Mouse (Mus musculus): ENCODE data around the gene C1ql4. TPM values are rescaled to one million over a fixed set of nuclear protein-coding genes. Genes with fewer than 3 reads are reported as not detected.
A peak's percentile ranks its signal among the peaks of the same experiment; 100 is the strongest.

C1ql4 gene
- polyA plus RNA-seq, 1 experiment from 2014 or later: 0.33 TPM

- Histone ChIP-seq H3K36me3 (no peaks in the 10 kb centered on the region), H3K4me1 (no peaks in the 10 kb centered on the region), H3K4me3 (no peak overlapping the region), H3K4me2 (replicated peaks) (no peak overlapping the region), H3K27me3 (no peaks in the 10 kb centered on the region), H3K27ac (replicated peaks) (no peak overlapping the region), H3K9me3 (no peaks in the 10 kb centered on the region), H3K9ac (replicated peaks) (no peak overlapping the region)
- ATAC-seq (replicated peaks): no peak
- WGBS: 50% methylated on average over 14 of the region's 14 CpGs
Measured at GRCm38 (mm10) chr15:99114312-99115064, 26.9 kb upstream of the C1ql4 start.

DNA sequence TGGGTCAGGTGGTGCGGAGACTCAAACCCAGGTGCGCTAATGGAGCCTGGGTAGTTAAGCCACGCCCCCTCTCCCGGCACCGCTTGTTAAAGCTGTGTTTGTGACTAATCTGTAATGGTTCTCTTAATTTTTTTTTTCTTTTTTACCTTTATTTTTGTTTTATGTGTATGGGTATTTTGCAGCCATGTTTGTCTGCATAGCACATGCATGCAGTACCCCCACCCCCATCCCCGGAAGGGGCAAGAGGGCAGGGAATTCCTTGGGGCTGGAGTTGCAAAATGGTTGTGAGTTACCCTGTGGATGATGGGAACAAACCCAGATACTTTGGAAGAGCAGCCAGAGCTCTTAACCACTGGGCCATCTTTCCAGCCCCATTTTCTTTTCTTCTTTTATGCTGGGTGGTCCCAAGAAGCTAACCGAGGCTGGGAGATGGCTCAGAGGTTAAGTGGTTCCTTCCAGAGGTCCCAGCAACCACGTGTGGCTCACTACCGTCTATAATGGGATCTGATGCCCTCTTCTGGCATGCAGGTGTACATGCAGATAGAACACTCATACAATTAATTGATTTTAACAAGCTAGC, 25.9 kb upstream of the C1ql4 start:
- Histone ChIP-seq H3K4me2 (replicated peaks) (no peak overlapping the region), H3K4me3 (no peak overlapping the region)
- WGBS: 5% methylated on average over 9 of the region's 9 CpGs

GRCm38 (mm10) chr15:99112843-99113395, 25.3 kb upstream of the C1ql4 start:
- Histone ChIP-seq H3K9ac (replicated peaks) (no peak overlapping the region), H3K9me3 (no peaks in the 10 kb centered on the region), H3K4me1 (no peaks in the 10 kb centered on the region), H3K27ac (replicated peaks) (no peak overlapping the region), H3K27me3 (no peaks in the 10 kb centered on the region), H3K4me3 (no peak overlapping the region), H3K36me3 (no peaks in the 10 kb centered on the region), H3K4me2 (replicated peaks) (no peak overlapping the region)
- ATAC-seq (replicated peaks): no peak
- WGBS: 72% methylated on average over 11 of the region's 11 CpGs

More for the DNA sequence above, 25.9 kb upstream of the C1ql4 start:
- ATAC-seq (replicated peaks): no peak
- no peaks in the 10 kb centered on the region for H3K36me3 ChIP-seq
- H3K9ac ChIP-seq (replicated peaks): no peak overlapping the region
- no peaks in the 10 kb centered on the region for H3K4me1 ChIP-seq
- no peaks in the 10 kb centered on the region for H3K27me3 ChIP-seq
- no peak overlapping the region for H3K27ac ChIP-seq (replicated peaks)
- no peaks in the 10 kb centered on the region for H3K9me3 ChIP-seq

- Histone ChIP-seq H3K9me3 (no peaks in the 10 kb centered on the region), H3K27ac (replicated peaks) (no peak overlapping the region), H3K9ac (replicated peaks) (no peak overlapping the region), H3K4me3 (no peak overlapping the region), H3K4me2 (replicated peaks) (no peak overlapping the region), H3K4me1 (no peaks in the 10 kb centered on the region), H3K36me3 (no peaks in the 10 kb centered on the region), H3K27me3 (no peaks in the 10 kb centered on the region)
- no peak for ATAC-seq (replicated peaks)
- 73% methylated on average over 4 of the region's 4 CpGs for WGBS
Measured at GRCm38 (mm10) chr15:99111809-99112208, 24.2 kb upstream of the C1ql4 start.

DNA sequence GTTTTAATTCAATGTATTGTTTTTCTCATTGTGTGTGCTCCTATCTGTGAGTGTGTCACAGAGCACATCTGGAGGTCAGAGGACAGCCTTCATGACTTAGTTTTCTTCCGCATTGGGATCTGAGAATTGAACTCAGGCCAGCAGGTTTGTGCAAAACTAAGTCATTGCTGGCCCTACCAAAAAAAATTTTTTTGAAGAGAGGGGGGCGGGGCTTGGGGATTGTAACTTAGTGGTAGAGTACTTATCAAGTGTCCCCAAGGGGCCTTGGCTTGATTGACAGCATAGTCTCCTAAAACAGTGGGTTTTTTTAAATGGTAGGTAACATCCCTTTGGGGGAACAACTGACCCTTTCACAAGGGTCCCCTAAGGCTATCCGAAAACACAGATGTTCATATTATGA, 23.5 kb upstream of the C1ql4 start:
- ATAC-seq (replicated peaks): no peak
- Histone ChIP-seq H3K27me3 (no peaks in the 10 kb centered on the region), H3K4me3 (no peak overlapping the region), H3K4me2 (replicated peaks) (no peak overlapping the region), H3K4me1 (no peaks in the 10 kb centered on the region), H3K36me3 (no peaks in the 10 kb centered on the region), H3K27ac (replicated peaks) (no peak overlapping the region), H3K9me3 (no peaks in the 10 kb centered on the region), H3K9ac (replicated peaks) (no peak overlapping the region)
- 82% methylated on average over 3 of the region's 3 CpGs for WGBS

DNA sequence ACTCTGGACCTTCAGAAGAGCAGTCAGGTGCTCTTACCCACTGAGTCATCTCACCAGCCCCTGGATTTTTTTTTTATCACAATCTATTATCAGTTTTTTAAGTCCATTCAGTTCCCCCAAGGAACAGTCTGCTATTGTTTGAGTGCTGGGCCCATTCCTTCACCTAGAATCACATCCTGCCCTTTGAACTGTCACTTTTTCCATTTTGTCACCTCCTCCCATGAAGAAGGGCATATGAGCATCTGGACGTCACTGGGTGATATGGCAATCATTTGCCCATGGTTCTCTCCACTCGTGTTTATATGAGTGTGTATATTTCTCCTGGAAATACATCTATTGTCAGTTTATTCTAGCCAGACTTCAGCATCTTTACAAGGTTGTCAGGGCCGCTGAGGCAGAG, 20.2 kb upstream of the C1ql4 start:
- 85% methylated on average over 3 of the region's 3 CpGs for WGBS

GRCm38 (mm10) chr15:99105238-99105637, 17.6 kb upstream of the C1ql4 start:
- 85% methylated on average over 7 of the region's 7 CpGs for WGBS
- Histone ChIP-seq H3K9me3 (no peaks in the 10 kb centered on the region), H3K36me3 (no peaks in the 10 kb centered on the region), H3K4me3 (no peak overlapping the region), H3K27me3 (no peaks in the 10 kb centered on the region), H3K9ac (replicated peaks) (no peak overlapping the region), H3K4me1 (no peaks in the 10 kb centered on the region), H3K4me2 (replicated peaks) (no peak overlapping the region), H3K27ac (replicated peaks) (no peak overlapping the region)
- no peak for ATAC-seq (replicated peaks)

More for the DNA sequence above, 20.2 kb upstream of the C1ql4 start:
- H3K9ac ChIP-seq (replicated peaks): no peak overlapping the region
- no peak overlapping the region for H3K27ac ChIP-seq (replicated peaks)
- H3K4me1 ChIP-seq: no peaks in the 10 kb centered on the region
- no peaks in the 10 kb centered on the region for H3K36me3 ChIP-seq
- no peak for ATAC-seq (replicated peaks)
- H3K27me3 ChIP-seq: no peaks in the 10 kb centered on the region
- no peak overlapping the region for H3K4me2 ChIP-seq (replicated peaks)
- H3K4me3 ChIP-seq: no peak overlapping the region
- H3K9me3 ChIP-seq: no peaks in the 10 kb centered on the region

DNA sequence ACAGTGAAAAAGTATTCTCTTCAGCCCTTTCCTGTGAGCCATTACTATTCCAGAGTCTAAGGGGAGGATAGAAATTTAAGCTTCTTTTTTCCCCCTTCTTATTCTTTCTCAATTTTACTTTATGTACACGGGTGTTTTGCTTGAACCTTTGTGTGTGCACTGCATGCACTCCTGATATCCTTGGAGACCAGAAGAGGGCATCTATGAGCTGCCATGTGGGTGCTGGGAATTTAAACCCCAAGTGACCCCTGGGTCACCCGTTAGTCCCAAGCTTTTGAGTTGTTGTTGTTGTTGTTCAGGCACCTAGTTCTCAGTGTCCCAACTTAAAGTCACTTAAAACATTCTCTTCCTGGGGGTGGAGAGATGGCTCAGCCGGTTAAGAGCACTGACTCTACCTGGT, 12.4 kb upstream of the C1ql4 start:
- no peak overlapping the region for H3K9ac ChIP-seq (replicated peaks)
- 53% methylated on average over 3 of the region's 3 CpGs for WGBS
- peaks cover 36% of the 10 kb centered on the region for H3K27me3 ChIP-seq
- peaks cover 37% of the 10 kb centered on the region for H3K4me1 ChIP-seq
- H3K4me3 ChIP-seq: no peak overlapping the region
- no peaks in the 10 kb centered on the region for H3K36me3 ChIP-seq
- H3K27ac ChIP-seq (replicated peaks): no peak overlapping the region
- no peak overlapping the region for H3K4me2 ChIP-seq (replicated peaks)
- ATAC-seq (replicated peaks): no peak
- no peaks in the 10 kb centered on the region for H3K9me3 ChIP-seq

DNA sequence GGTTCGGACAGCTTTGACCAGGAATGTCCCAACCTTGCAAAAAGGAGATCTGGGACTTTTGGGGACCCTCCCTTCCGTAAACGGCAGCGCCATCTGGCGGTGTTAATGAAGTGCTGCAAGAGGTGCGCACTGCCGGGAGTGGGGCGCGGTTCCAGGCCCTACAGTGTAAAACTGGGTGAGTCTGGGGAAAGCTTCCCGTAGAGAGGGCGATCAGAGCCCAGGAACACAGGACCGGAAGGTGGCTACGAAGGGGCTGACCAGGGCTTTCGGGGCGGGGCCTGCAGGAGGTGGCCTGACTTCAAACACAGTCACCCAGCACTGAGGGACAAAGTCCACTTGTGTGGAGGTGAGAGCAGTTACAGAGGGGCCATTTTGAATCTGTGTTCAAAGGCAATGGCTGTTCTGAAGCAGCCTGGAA, 11.5 kb upstream of the C1ql4 start:
- Histone ChIP-seq H3K4me1 (peaks cover 43% of the 10 kb centered on the region), H3K36me3 (no peaks in the 10 kb centered on the region), H3K9ac (replicated peaks) (no peak overlapping the region), H3K27me3 (peaks cover 39% of the 10 kb centered on the region), H3K4me3 (peak overlapping the region; percentile 2; the same call in 1 of the 2 replicates), H3K4me2 (replicated peaks) (peak overlapping the region; percentile 56), H3K27ac (replicated peaks) (no peak overlapping the region), H3K9me3 (no peaks in the 10 kb centered on the region)
- ATAC-seq (replicated peaks): peak; percentile 41
- WGBS: under 1% methylated on average over 15 of the region's 15 CpGs

DNA sequence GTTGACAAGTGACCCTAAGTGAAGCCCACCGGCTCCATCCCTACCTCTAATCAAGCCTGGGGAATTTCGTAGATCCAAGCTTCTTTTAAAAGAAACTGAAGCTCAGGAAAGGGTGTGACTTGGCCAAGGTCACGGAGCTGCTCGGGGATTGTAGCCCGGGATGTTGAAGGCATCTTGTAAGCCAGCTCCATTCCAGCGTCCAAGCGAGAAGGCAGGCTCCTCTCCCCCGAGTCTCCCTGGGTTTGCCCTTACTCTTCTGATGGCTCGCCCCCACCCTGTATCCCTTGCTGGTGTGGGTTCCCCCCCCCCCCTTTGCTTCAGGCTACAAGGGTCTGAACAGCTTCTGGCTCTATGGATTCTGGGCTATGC, 10.9 kb upstream of the C1ql4 start:
- Histone ChIP-seq H3K4me3 (peak overlapping the region; percentile 37), H3K9me3 (no peaks in the 10 kb centered on the region), H3K27me3 (peaks cover 39% of the 10 kb centered on the region), H3K4me1 (peaks cover 48% of the 10 kb centered on the region), H3K9ac (replicated peaks) (peak overlapping the region; percentile 34; the same call in 1 of the 2 replicates), H3K27ac (replicated peaks) (no peak overlapping the region), H3K4me2 (replicated peaks) (peak overlapping the region; percentile 56), H3K36me3 (no peaks in the 10 kb centered on the region)
- WGBS: under 1% methylated on average over 9 of the region's 9 CpGs
- ATAC-seq (replicated peaks): no peak; the same call in 1 of the 2 replicates

DNA sequence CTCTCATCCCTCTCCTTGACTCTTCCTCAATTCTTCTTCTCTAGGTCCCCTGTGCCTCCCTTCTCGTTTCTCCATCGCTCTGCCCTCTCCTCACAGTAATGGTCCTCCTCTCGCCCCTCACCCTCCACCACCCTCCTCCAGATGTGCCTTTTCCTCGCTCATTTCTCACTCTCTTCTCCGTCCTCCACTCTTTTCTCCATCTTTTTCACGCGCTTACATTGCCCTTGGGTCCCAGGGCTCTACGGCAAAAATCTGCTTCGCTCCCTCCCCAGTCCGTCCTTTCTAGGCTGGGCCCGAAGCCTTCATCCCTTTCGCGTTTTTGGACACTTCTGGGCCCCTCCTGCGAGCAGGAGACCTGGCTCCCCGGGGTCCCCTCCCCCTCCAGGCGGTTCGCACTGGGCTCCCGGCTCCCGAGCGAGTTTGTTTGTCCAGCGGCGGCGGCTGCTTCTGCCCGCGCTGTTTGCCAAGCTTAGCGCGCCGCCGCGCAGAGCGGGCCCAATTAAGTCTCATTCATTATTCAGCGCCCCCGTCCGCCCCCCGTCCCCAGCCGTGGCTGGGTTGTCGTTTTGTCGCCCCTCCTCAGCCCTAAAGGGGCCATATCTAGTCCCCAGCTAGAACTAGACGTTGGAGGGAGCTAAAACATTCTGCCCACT, 10.3 kb upstream of the C1ql4 start:
- Histone ChIP-seq H3K4me3 (peak overlapping the region; percentile 37), H3K4me1 (peaks cover 54% of the 10 kb centered on the region), H3K27me3 (peaks cover 39% of the 10 kb centered on the region), H3K9ac (replicated peaks) (peak overlapping the region; percentile 34), H3K27ac (replicated peaks) (no peak overlapping the region), H3K36me3 (no peaks in the 10 kb centered on the region), H3K4me2 (replicated peaks) (peak overlapping the region; percentile 56), H3K9me3 (no peaks in the 10 kb centered on the region)
- ATAC-seq (replicated peaks): peak; percentile 46; the same call in 1 of the 2 replicates
- WGBS: under 1% methylated on average over 39 of the region's 39 CpGs
